Mouse (Mus musculus): ENCODE measurements around the gene Rbfox3. TPM values are rescaled to one million over a fixed set of nuclear protein-coding genes. Genes with fewer than 3 reads are reported as not detected.
A peak's percentile ranks its signal among the peaks of the same experiment; 100 is the strongest.

The Rbfox3 gene
- polyA plus RNA-seq, 1 experiment from 2014 or later: 69.4 TPM

DNA sequence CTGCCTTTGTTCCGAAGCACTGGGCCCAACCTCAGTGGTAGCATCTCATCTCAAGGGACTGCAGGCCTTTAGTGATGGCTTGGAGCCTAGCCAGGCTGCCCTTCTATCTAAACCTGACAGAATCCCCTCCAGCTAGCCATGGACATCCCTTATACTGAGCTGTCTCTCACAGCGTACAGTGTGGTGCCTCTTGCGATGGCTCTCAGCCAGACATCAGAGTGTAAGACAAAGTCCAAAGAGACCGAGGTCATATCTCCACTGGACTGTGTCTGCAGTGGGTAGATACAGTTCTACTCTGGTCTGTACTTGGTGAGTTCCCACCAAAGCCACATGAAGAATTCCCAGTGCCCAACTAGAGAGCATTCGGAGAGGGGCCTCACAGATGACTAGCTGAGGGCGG is 240.2 kb downstream of the Rbfox3 start:
- Histone ChIP-seq H3K27me3 (replicated peaks; ENCODE audit: control insufficient read depth, insufficient read depth, low read length) (no peaks in the 10 kb centered on the region), H3K27ac (ENCODE audit: low read depth, low read length) (no peak overlapping the region), H3K4me2 (ENCODE audit: low read length) (no peak overlapping the region), H3K36me3 (ENCODE audit: control insufficient read depth, insufficient read depth, low read length) (no peaks in the 10 kb centered on the region), H3K4me1 (ENCODE audit: control insufficient read depth, insufficient read depth, low read depth, low read length) (peaks cover 23% of the 10 kb centered on the region), H3K9me3 (ENCODE audit: control insufficient read depth, low read length) (no peaks in the 10 kb centered on the region), H3K9ac (ENCODE audit: low read depth, low read length) (no peak overlapping the region), H3K4me3 (ENCODE audit: low read length) (no peak overlapping the region)
- WGBS: 69% methylated on average over 6 of the region's 6 CpGs
- ATAC-seq: no peak

DNA sequence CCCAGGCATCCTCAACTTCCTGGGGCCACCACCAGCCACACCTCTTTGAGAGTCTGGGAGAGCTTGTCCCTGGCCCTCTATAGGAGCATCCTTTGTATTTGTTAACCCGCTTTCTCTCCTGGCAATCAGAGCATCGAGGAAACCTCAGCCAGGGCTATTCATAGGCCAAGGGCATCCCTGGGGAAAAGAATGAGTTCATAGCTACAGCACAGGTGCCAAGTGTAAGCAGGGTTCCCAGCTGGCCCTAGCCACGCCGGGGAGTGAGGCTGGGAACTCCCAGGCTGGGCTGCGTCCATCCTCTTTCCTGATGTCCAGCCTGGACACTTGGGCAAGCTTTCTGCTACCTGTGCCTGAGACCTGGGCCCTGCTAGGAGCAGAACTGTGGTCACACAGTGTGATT is 241.6 kb downstream of the Rbfox3 start:
- ATAC-seq: peak; percentile 37
- Histone ChIP-seq H3K27me3 (replicated peaks; ENCODE audit: control insufficient read depth, insufficient read depth, low read length) (no peaks in the 10 kb centered on the region), H3K27ac (ENCODE audit: low read depth, low read length) (no peak overlapping the region), H3K4me2 (ENCODE audit: low read length) (no peak overlapping the region), H3K36me3 (ENCODE audit: control insufficient read depth, insufficient read depth, low read length) (no peaks in the 10 kb centered on the region), H3K9me3 (ENCODE audit: control insufficient read depth, low read length) (no peaks in the 10 kb centered on the region), H3K4me1 (ENCODE audit: control insufficient read depth, insufficient read depth, low read depth, low read length) (peaks cover 32% of the 10 kb centered on the region), H3K4me3 (ENCODE audit: low read length) (no peak overlapping the region), H3K9ac (ENCODE audit: low read depth, low read length) (no peak overlapping the region)
- WGBS: 42% methylated on average over 5 of the region's 5 CpGs

DNA sequence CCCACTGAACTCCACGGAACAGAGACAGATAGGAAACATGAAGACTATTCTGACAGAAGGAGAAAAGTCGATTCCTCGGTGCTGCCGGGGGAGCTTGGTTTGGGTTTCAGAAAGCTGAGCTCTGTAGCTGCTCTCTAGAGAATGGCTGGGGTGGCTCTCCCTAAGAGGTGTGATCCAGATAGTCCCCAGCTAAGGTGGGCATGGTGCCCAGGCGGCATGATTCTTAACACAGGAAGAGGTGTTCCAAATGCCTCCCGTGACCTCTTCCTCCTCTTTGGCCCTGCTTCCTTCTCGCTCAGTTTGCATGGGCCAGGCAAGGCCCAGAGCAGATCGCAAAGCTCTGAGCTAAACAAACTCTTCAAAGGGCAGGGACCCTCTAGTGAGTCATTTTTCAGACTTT is 243.0 kb downstream of the Rbfox3 start:
- Histone ChIP-seq H3K4me2 (ENCODE audit: low read length) (no peak overlapping the region), H3K27me3 (replicated peaks; ENCODE audit: control insufficient read depth, insufficient read depth, low read length) (no peaks in the 10 kb centered on the region), H3K27ac (ENCODE audit: low read depth, low read length) (no peak overlapping the region), H3K36me3 (ENCODE audit: control insufficient read depth, insufficient read depth, low read length) (no peaks in the 10 kb centered on the region), H3K9ac (ENCODE audit: low read depth, low read length) (no peak overlapping the region), H3K4me1 (ENCODE audit: control insufficient read depth, insufficient read depth, low read depth, low read length) (peaks cover 32% of the 10 kb centered on the region), H3K9me3 (ENCODE audit: control insufficient read depth, low read length) (no peaks in the 10 kb centered on the region), H3K4me3 (ENCODE audit: low read length) (no peak overlapping the region)
- no peak for ATAC-seq
- 71% methylated on average over 8 of the region's 8 CpGs for WGBS

DNA sequence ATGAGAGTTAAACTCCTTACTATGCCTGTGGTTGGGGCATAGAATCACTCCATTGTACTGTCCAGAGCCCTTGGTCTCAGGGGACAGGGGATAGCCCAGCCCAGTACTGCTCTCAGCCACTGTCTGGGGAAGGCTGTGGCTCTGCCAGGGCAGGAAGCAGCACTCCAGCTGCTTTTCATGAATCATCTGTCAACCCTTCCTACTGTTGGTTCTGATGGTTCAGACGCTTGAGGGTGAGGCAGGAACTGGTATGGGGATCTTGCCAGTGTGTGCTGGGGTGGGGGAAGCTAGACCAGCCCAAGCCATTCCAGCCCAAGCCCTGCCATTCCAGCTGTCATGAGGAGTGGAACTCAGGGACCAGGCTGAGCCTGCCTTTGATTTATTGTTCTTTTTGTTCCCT is 243.5 kb downstream of the Rbfox3 start:
- H3K9ac ChIP-seq (ENCODE audit: low read depth, low read length): no peak overlapping the region
- no peaks in the 10 kb centered on the region for H3K27me3 ChIP-seq (replicated peaks; ENCODE audit: control insufficient read depth, insufficient read depth, low read length)
- no peak for ATAC-seq
- H3K9me3 ChIP-seq (ENCODE audit: control insufficient read depth, low read length): no peaks in the 10 kb centered on the region
- peaks cover 32% of the 10 kb centered on the region for H3K4me1 ChIP-seq (ENCODE audit: control insufficient read depth, insufficient read depth, low read depth, low read length)
- no peak overlapping the region for H3K4me2 ChIP-seq (ENCODE audit: low read length)
- H3K36me3 ChIP-seq (ENCODE audit: control insufficient read depth, insufficient read depth, low read length): no peaks in the 10 kb centered on the region
- no peak overlapping the region for H3K27ac ChIP-seq (ENCODE audit: low read depth, low read length)
- no peak overlapping the region for H3K4me3 ChIP-seq (ENCODE audit: low read length)
- WGBS: 60% methylated on average over 1 of the region's 1 CpGs

DNA sequence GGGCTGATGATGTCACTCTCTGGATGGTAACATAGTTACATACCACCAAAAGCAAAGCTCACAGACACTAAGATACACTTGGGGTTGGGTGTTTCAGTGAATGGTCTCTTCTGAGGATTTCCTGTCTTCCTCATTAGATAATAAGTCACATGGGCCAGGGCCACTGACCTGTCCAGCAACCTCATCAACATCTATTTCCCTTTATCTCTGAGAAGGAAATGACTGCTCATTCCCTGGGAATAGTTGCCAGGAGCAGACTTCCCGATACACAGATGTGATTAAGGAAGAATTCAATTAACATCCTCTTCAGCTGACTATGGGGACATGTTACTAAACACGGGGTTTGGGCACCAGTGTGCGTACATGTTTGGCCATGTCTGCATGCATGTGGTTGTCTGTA is 245.2 kb downstream of the Rbfox3 start:
- WGBS: 59% methylated on average over 3 of the region's 3 CpGs
- H3K4me1 ChIP-seq (ENCODE audit: control insufficient read depth, insufficient read depth, low read depth, low read length): peaks cover 33% of the 10 kb centered on the region
- no peak for ATAC-seq

DNA sequence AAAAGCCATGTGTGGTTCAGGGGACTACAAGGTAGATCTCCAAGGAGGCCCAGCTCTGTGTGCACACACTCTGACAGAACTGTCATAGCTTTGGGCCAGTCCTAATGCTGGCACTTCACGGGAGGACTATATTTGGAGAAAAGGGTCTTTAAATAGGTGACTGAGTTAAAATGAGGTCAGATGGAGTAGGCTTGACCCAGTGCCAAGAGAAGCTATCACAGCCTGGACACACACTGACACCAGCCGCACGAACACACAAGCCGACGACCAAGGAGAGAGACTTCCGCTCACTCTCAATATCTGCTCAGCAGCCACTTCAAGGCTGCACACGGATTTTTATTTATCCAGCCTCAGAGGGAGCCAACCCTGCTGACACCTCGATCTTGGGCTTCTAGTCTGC is 248.1 kb downstream of the Rbfox3 start:
- Histone ChIP-seq H3K4me3 (ENCODE audit: low read length) (no peak overlapping the region), H3K4me1 (ENCODE audit: control insufficient read depth, insufficient read depth, low read depth, low read length) (peaks cover 20% of the 10 kb centered on the region), H3K27ac (ENCODE audit: low read depth, low read length) (no peak overlapping the region), H3K9me3 (ENCODE audit: control insufficient read depth, low read length) (no peaks in the 10 kb centered on the region), H3K36me3 (ENCODE audit: control insufficient read depth, insufficient read depth, low read length) (no peaks in the 10 kb centered on the region), H3K27me3 (replicated peaks; ENCODE audit: control insufficient read depth, insufficient read depth, low read length) (no peaks in the 10 kb centered on the region), H3K4me2 (ENCODE audit: low read length) (no peak overlapping the region), H3K9ac (ENCODE audit: low read depth, low read length) (no peak overlapping the region)
- whole genome bisulfite sequencing: 54% methylated on average over 8 of the region's 8 CpGs
- no peak for ATAC-seq

More for the DNA sequence above, 245.2 kb downstream of the Rbfox3 start:
- no peak overlapping the region for H3K4me2 ChIP-seq (ENCODE audit: low read length)
- no peaks in the 10 kb centered on the region for H3K9me3 ChIP-seq (ENCODE audit: control insufficient read depth, low read length)
- no peaks in the 10 kb centered on the region for H3K36me3 ChIP-seq (ENCODE audit: control insufficient read depth, insufficient read depth, low read length)
- H3K9ac ChIP-seq (ENCODE audit: low read depth, low read length): no peak overlapping the region
- H3K27me3 ChIP-seq (replicated peaks; ENCODE audit: control insufficient read depth, insufficient read depth, low read length): no peaks in the 10 kb centered on the region
- H3K27ac ChIP-seq (ENCODE audit: low read depth, low read length): no peak overlapping the region
- H3K4me3 ChIP-seq (ENCODE audit: low read length): no peak overlapping the region

DNA sequence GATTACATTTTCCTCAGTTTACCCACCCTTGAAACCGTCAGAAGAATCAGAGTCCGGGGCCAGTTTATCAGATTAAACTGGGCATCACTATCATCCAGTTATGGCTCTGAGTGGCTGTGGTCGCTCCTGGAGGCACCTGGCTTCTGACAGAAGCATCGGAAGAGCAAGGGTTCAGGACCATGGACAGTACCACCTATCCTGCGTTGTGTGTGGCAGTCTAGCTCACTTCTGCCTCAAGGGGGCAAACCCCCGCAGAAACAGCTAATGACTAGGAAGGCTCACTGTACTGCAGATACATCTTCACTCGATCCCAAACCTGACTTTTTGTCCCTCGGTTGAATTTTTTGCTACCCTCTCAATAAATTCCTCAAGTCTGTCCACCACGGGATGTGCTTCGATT is 252.1 kb downstream of the Rbfox3 start:
- Histone ChIP-seq H3K4me1 (ENCODE audit: control insufficient read depth, insufficient read depth, low read depth, low read length) (peaks cover 19% of the 10 kb centered on the region), H3K9me3 (ENCODE audit: control insufficient read depth, low read length) (no peaks in the 10 kb centered on the region), H3K36me3 (ENCODE audit: control insufficient read depth, insufficient read depth, low read length) (no peaks in the 10 kb centered on the region), H3K9ac (ENCODE audit: low read depth, low read length) (no peak overlapping the region), H3K27ac (ENCODE audit: low read depth, low read length) (no peak overlapping the region), H3K4me3 (ENCODE audit: low read length) (no peak overlapping the region), H3K4me2 (ENCODE audit: low read length) (no peak overlapping the region), H3K27me3 (replicated peaks; ENCODE audit: control insufficient read depth, insufficient read depth, low read length) (no peaks in the 10 kb centered on the region)
- 16% methylated on average over 10 of the region's 10 CpGs for WGBS
- ATAC-seq: no peak

DNA sequence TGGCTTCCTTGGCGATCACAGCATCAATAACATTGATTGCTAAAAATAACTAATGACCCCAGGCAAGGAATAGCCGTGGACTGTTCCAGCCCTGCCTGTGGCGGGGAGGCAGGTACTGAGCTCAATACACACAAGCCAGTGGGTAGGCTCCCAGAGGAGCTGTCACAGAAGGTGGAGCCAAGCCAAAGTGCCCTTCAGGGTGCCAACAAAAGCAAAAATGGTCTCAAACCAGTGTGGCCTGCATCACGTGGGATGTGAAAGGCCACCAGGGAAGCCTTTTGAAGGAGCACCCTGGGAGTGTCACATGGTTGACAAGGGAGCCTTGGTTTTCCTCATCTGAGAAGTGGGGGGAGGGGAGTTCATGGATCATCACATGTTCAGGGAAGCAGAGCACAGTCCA is 255.6 kb downstream of the Rbfox3 start:
- Histone ChIP-seq H3K9ac (ENCODE audit: low read depth, low read length) (no peak overlapping the region), H3K9me3 (ENCODE audit: control insufficient read depth, low read length) (no peaks in the 10 kb centered on the region), H3K4me2 (ENCODE audit: low read length) (no peak overlapping the region), H3K4me3 (ENCODE audit: low read length) (no peak overlapping the region), H3K4me1 (ENCODE audit: control insufficient read depth, insufficient read depth, low read depth, low read length) (peaks cover 25% of the 10 kb centered on the region), H3K27ac (ENCODE audit: low read depth, low read length) (no peak overlapping the region), H3K36me3 (ENCODE audit: control insufficient read depth, insufficient read depth, low read length) (no peaks in the 10 kb centered on the region), H3K27me3 (replicated peaks; ENCODE audit: control insufficient read depth, insufficient read depth, low read length) (no peaks in the 10 kb centered on the region)
- WGBS: 34% methylated on average over 4 of the region's 4 CpGs
- ATAC-seq: no peak

DNA sequence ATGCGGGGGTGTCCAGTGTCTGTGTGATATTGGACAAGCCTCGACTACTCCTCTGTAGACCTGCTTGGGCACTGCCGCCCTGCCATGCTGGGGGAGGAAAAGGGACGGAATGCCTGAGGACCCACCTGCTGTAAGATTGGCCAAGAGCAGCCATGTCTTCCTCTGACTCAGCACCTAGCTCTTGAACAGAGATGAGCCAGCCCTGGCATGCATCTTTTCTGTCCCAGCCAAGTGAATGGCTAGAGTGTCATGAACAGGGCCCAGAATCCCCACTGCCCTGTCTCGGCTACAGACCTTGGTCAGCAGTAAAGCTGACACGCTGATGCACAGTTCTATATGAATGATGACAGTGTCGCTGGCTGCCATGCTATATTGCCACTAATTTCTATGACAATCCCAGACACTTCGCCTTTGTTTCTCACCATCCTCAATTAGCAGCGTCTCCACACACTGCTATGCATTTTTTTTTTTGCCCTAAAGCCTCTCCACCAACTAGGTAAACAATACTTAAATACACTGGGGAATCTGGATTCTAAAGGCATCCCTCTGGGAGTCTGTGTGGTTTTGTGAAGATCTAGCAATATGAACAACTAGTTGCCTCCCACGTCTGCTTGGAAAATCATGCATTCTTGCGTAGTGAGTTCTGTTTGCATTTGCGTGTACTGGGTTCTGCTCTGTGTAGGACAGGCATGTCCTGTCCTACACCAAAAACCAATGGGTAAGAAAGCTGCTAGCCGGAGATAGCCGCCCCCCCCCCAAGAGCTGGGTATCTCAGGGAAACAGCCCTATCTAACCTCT is 257.7 kb downstream of the Rbfox3 start:
- no peak overlapping the region for H3K27ac ChIP-seq (ENCODE audit: low read depth, low read length)

More for the DNA sequence above, 257.7 kb downstream of the Rbfox3 start:
- 86% methylated on average over 14 of the region's 14 CpGs for WGBS
- Histone ChIP-seq H3K36me3 (ENCODE audit: control insufficient read depth, insufficient read depth, low read length) (no peaks in the 10 kb centered on the region), H3K9me3 (ENCODE audit: control insufficient read depth, low read length) (no peaks in the 10 kb centered on the region), H3K4me2 (ENCODE audit: low read length) (no peak overlapping the region), H3K4me1 (ENCODE audit: control insufficient read depth, insufficient read depth, low read depth, low read length) (peaks cover 20% of the 10 kb centered on the region), H3K27me3 (replicated peaks; ENCODE audit: control insufficient read depth, insufficient read depth, low read length) (no peaks in the 10 kb centered on the region), H3K4me3 (ENCODE audit: low read length) (no peak overlapping the region), H3K9ac (ENCODE audit: low read depth, low read length) (no peak overlapping the region)
- no peak for ATAC-seq

All from hindbrain, embryonic 16.5 days (tissue).